Mouse (Mus musculus) C2C12 (cell line): ENCODE data around the gene Cdk14.

Experiments
- CTCF ChIP-seq: IDR thresholded peaks from one replicate; pipeline ENCODE4 v1.5.1; 2011; ENCODE audit not compliant: control insufficient read depth, insufficient read depth, insufficient read length
- USF1 ChIP-seq: IDR thresholded peaks from one replicate; pipeline ENCODE4 v1.6.1; 2011; ENCODE audit warnings: low read depth, mild to moderate bottlenecking, control low read depth, moderate library complexity

DNA sequence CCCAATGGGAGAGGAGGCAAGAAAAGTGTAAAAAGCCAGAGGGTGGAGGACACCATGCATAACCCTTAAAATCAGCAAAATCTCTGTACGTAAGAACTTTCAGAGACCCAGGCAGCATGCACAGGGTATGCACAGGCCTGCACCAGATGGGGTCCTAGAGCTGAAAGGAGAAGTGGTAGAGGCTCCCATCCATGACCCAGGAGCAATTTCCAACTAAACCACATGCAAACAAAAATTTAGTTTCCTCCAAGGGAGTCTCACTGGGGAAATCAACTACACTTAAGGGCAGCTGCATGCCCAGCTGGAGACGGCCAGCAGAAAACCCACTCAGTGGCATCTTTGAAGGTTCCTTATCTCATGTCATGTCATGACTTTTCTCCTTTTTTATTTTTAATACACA lies 415.4 kb downstream of the Cdk14 start:
- no peak for TF ChIP-seq CTCF
- TF ChIP-seq USF1 = no peak
